Mouse (Mus musculus) limb, embryonic 10.5 days (tissue): ENCODE measurements around the gene Zfp804a. TPM values are rescaled to one million over a fixed set of nuclear protein-coding genes. Genes with fewer than 3 reads are reported as not detected.

ENCODE experiments used
- DNase-seq: peaks from one replicate; pipeline ENCODE4 v3.0.0-alpha.2; 2017; ENCODE audit warnings: low spot score
- H3K27ac ChIP-seq: fragments of 300-500 bp; sonication (generic); 2 replicates; pipeline ENCODE4 v1.5.1; 2016; ENCODE audit warnings: mild to moderate bottlenecking
- H3K27me3 ChIP-seq: fragments of 300-500 bp; sonication (generic); 2 replicates; pipeline ENCODE4 v1.6.1; 2016; ENCODE audit warnings: low read depth, mild to moderate bottlenecking; ENCODE audit not compliant: poor library complexity, severe bottlenecking
- H3K36me3 ChIP-seq: fragments of 300-500 bp; sonication (generic); 2 replicates; pipeline ENCODE4 v1.6.1; 2016; ENCODE audit warnings: mild to moderate bottlenecking, moderate library complexity
- H3K4me1 ChIP-seq: fragments of 300-500 bp; sonication (generic); 2 replicates; pipeline ENCODE4 v1.6.1; 2016
- H3K4me3 ChIP-seq: fragments of 300-500 bp; sonication (generic); 2 replicates; pipeline ENCODE4 v1.5.1; 2016; ENCODE audit warnings: mild to moderate bottlenecking, moderate library complexity
- H3K9me3 ChIP-seq: fragments of 300-500 bp; sonication (generic); replicated peaks from 2 replicates; pipeline ENCODE4 v1.6.1; 2016; ENCODE audit warnings: mild to moderate bottlenecking
- WGBS: fragments of 180-500 bp; shearing (Covaris S2); methylation state at CpG from one replicate; pipeline ENCODE4 v1.1.7; 2016; 5-methylcytosine and 5-hydroxymethylcytosine counted together
- polyA plus RNA-seq: library from polyadenylated mRNA; unstranded; fragments of >200 nt; fragmentation: Nextera tagmentation; extraction: Ambion mirVana; gene quantifications from 2 replicates; pipeline ENCODE4 v1.2.1, GENCODE M21; 2016

Zfp804a gene
- polyA plus RNA-seq, 1 experiment from 2014 or later: 0.90 TPM

GRCm38 (mm10) chr2:82178693-82179092 lies 125.7 kb downstream of the Zfp804a start:
- no peaks in the 10 kb centered on the region for H3K9me3 ChIP-seq
- no peaks in the 10 kb centered on the region for H3K4me1 ChIP-seq
- H3K36me3 ChIP-seq: no peaks in the 10 kb centered on the region
- no peak overlapping the region for H3K27ac ChIP-seq
- DNase-seq: no peak
- H3K27me3 ChIP-seq: no peaks in the 10 kb centered on the region
- H3K4me3 ChIP-seq: no peak overlapping the region
- WGBS: 96% methylated on average over 2 of the region's 2 CpGs

GRCm38 (mm10) chr2:82181010-82181409 lies 128.0 kb downstream of the Zfp804a start:
- Histone ChIP-seq H3K9me3 (no peaks in the 10 kb centered on the region), H3K4me3 (no peak overlapping the region), H3K27ac (no peak overlapping the region), H3K36me3 (no peaks in the 10 kb centered on the region), H3K27me3 (no peaks in the 10 kb centered on the region), H3K4me1 (no peaks in the 10 kb centered on the region)
- WGBS: 96% methylated on average over 1 of the region's 1 CpGs
- DNase-seq: no peak

GRCm38 (mm10) chr2:82199901-82200300 lies 146.9 kb downstream of the Zfp804a start:
- Histone ChIP-seq H3K36me3 (no peaks in the 10 kb centered on the region), H3K9me3 (no peaks in the 10 kb centered on the region), H3K4me1 (no peaks in the 10 kb centered on the region), H3K27ac (no peak overlapping the region), H3K27me3 (no peaks in the 10 kb centered on the region), H3K4me3 (no peak overlapping the region)
- 85% methylated on average over 5 of the region's 5 CpGs for WGBS
- no peak for DNase-seq

- 73% methylated on average over 5 of the region's 5 CpGs for WGBS
- no peak for DNase-seq
- Histone ChIP-seq H3K4me3 (no peak overlapping the region), H3K4me1 (no peaks in the 10 kb centered on the region), H3K9me3 (no peaks in the 10 kb centered on the region), H3K36me3 (no peaks in the 10 kb centered on the region), H3K27me3 (no peaks in the 10 kb centered on the region), H3K27ac (no peak overlapping the region)
Measured at GRCm38 (mm10) chr2:82200616-82201015, 147.6 kb downstream of the Zfp804a start.

- Histone ChIP-seq H3K9me3 (no peaks in the 10 kb centered on the region), H3K27ac (no peak overlapping the region), H3K4me3 (no peak overlapping the region), H3K27me3 (no peaks in the 10 kb centered on the region), H3K36me3 (no peaks in the 10 kb centered on the region), H3K4me1 (no peaks in the 10 kb centered on the region)
- 78% methylated on average over 1 of the region's 1 CpGs for whole genome bisulfite sequencing
- no peak for DNase-seq
Measured at GRCm38 (mm10) chr2:82210605-82211004, 157.6 kb downstream of the Zfp804a start.

- Histone ChIP-seq H3K27ac (no peak overlapping the region), H3K9me3 (no peaks in the 10 kb centered on the region), H3K27me3 (no peaks in the 10 kb centered on the region), H3K4me1 (no peaks in the 10 kb centered on the region), H3K36me3 (no peaks in the 10 kb centered on the region), H3K4me3 (no peak overlapping the region)
- WGBS: 100% methylated on average over 1 of the region's 1 CpGs
- no peak for DNase-seq
Measured at GRCm38 (mm10) chr2:82211972-82212371, 158.9 kb downstream of the Zfp804a start.

GRCm38 (mm10) chr2:82217873-82218272 lies 164.9 kb downstream of the Zfp804a start:
- H3K4me1 ChIP-seq: no peaks in the 10 kb centered on the region
- no peaks in the 10 kb centered on the region for H3K9me3 ChIP-seq
- H3K27ac ChIP-seq: no peak overlapping the region
- DNase-seq: no peak
- H3K36me3 ChIP-seq: no peaks in the 10 kb centered on the region
- WGBS: 87% methylated on average over 2 of the region's 2 CpGs
- no peak overlapping the region for H3K4me3 ChIP-seq
- no peaks in the 10 kb centered on the region for H3K27me3 ChIP-seq

GRCm38 (mm10) chr2:82246020-82246419 lies 193.0 kb downstream of the Zfp804a start:
- no peaks in the 10 kb centered on the region for H3K9me3 ChIP-seq
- DNase-seq: no peak
- no peaks in the 10 kb centered on the region for H3K4me1 ChIP-seq

GRCm38 (mm10) chr2:82246902-82247522 lies 194.0 kb downstream of the Zfp804a start:
- no peak for DNase-seq
- H3K4me1 ChIP-seq: no peaks in the 10 kb centered on the region
- no peaks in the 10 kb centered on the region for H3K27me3 ChIP-seq
- H3K4me3 ChIP-seq: no peak overlapping the region
- no peaks in the 10 kb centered on the region for H3K9me3 ChIP-seq
- no peaks in the 10 kb centered on the region for H3K36me3 ChIP-seq
- H3K27ac ChIP-seq: no peak overlapping the region

More at GRCm38 (mm10) chr2:82246020-82246419, 193.0 kb downstream of the Zfp804a start:
- Histone ChIP-seq H3K36me3 (no peaks in the 10 kb centered on the region), H3K27me3 (no peaks in the 10 kb centered on the region), H3K27ac (no peak overlapping the region), H3K4me3 (no peak overlapping the region)

- 85% methylated on average over 5 of the region's 5 CpGs for WGBS
- DNase-seq: no peak
- no peaks in the 10 kb centered on the region for H3K36me3 ChIP-seq
- no peak overlapping the region for H3K27ac ChIP-seq
- H3K27me3 ChIP-seq: no peaks in the 10 kb centered on the region
- H3K4me1 ChIP-seq: no peaks in the 10 kb centered on the region
- no peaks in the 10 kb centered on the region for H3K9me3 ChIP-seq
- no peak overlapping the region for H3K4me3 ChIP-seq
Measured at GRCm38 (mm10) chr2:82253382-82253781, 200.4 kb downstream of the Zfp804a start.

GRCm38 (mm10) chr2:82282591-82283269 lies 229.7 kb downstream of the Zfp804a start:
- no peaks in the 10 kb centered on the region for H3K4me1 ChIP-seq
- no peaks in the 10 kb centered on the region for H3K27me3 ChIP-seq
- H3K4me3 ChIP-seq: no peak overlapping the region
- no peak overlapping the region for H3K27ac ChIP-seq
- DNase-seq: no peak
- 67% methylated on average over 2 of the region's 2 CpGs for WGBS
- no peaks in the 10 kb centered on the region for H3K9me3 ChIP-seq
- no peaks in the 10 kb centered on the region for H3K36me3 ChIP-seq

- Histone ChIP-seq H3K9me3 (no peaks in the 10 kb centered on the region), H3K4me1 (no peaks in the 10 kb centered on the region), H3K36me3 (no peaks in the 10 kb centered on the region), H3K27me3 (no peaks in the 10 kb centered on the region), H3K27ac (no peak overlapping the region), H3K4me3 (no peak overlapping the region)
- WGBS: 85% methylated on average over 2 of the region's 2 CpGs
- DNase-seq: no peak
Measured at GRCm38 (mm10) chr2:82294932-82295493, 242.0 kb downstream of the Zfp804a start.
